Mouse (Mus musculus): ENCODE data around the gene 1810049J17Rik. TPM values are rescaled to one million over a fixed set of nuclear protein-coding genes. Genes with fewer than 3 reads are reported as not detected.

The 1810049J17Rik gene
- polyA plus RNA-seq, 1 experiment, result not detected

GRCm38 (mm10) chr15:12307114-12307513 is 14.6 kb downstream of the 1810049J17Rik start:
- WGBS, result 75% methylated on average over 4 of the region's 4 CpGs
- DNase-seq, result no peak
- no peak overlapping the region for H3K27ac ChIP-seq (ENCODE audit: insufficient read depth, low read depth, low read length)
- H3K4me3 ChIP-seq (ENCODE audit: insufficient read depth, low read depth, low read length), result no peak overlapping the region
- TF ChIP-seq CTCF (conservative IDR thresholded peaks at IDR 0.05; ENCODE audit: insufficient read depth, insufficient read length, low read depth, low read length), result no peak
- TF ChIP-seq POLR2A (IDR thresholded peaks at IDR 0.05; ENCODE audit: low read depth, low read length), result no peak
- no peaks in the 10 kb centered on the region for H3K36me3 ChIP-seq (ENCODE audit: control insufficient read depth, insufficient read depth, low read length)
- H3K27me3 ChIP-seq (replicated peaks; ENCODE audit: control insufficient read depth, insufficient read depth, low read length), result no peaks in the 10 kb centered on the region
- H3K4me1 ChIP-seq (ENCODE audit: control insufficient read depth, insufficient read depth, low read length), result no peaks in the 10 kb centered on the region

DNA sequence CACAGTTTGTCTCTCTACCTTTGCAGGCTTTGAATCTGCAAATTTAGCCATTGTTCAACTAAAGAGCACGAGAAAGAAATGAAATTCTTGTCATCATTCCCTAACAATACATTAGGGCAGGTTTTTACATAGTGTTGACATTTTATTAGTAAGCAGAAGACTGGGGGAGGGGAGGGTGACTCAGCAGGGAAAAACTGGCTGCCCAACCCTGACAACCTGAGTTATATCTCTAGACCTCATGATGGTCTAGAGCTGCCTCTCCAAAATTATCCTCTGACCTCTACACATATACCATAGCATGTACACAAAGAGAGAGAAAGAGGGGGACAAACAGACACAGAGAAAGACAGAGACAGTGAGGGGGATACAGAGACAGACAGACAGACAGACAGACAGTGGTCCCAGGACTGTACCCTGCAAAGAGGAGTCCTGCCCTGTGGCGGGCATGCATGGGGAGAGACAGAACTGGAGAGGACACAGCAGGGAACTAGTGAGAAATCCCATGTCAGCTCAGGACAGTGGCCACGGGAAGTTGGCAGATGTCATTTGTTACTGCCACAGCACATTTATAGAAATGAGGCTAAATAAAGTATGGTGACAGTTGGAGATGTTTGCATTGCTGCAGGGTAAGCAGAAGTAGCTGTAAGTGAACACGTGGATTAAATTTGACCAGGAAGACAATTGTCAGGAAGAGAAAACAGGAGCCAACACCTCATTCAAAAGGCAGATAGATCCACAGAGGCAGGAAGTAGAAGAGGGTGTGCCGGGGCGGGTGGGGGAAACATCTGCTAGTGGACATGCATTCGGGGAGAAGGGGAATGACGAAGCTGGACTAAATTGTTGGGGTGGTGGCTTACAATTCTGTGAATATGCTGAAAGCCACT is 15.3 kb downstream of the 1810049J17Rik start:
- 56% methylated on average over 8 of the region's 8 CpGs for WGBS
- Histone ChIP-seq H3K36me3 (ENCODE audit: control insufficient read depth, insufficient read depth, low read length) (no peaks in the 10 kb centered on the region), H3K27me3 (replicated peaks; ENCODE audit: control insufficient read depth, insufficient read depth, low read length) (no peaks in the 10 kb centered on the region), H3K4me1 (ENCODE audit: control insufficient read depth, insufficient read depth, low read length) (no peaks in the 10 kb centered on the region), H3K4me3 (ENCODE audit: insufficient read depth, low read depth, low read length) (no peak overlapping the region), H3K27ac (ENCODE audit: insufficient read depth, low read depth, low read length) (no peak overlapping the region)
- no peak for DNase-seq
- TF ChIP-seq POLR2A (IDR thresholded peaks at IDR 0.05; ENCODE audit: low read depth, low read length), result no peak
- no peak for TF ChIP-seq CTCF (conservative IDR thresholded peaks at IDR 0.05; ENCODE audit: insufficient read depth, insufficient read length, low read depth, low read length)

DNA sequence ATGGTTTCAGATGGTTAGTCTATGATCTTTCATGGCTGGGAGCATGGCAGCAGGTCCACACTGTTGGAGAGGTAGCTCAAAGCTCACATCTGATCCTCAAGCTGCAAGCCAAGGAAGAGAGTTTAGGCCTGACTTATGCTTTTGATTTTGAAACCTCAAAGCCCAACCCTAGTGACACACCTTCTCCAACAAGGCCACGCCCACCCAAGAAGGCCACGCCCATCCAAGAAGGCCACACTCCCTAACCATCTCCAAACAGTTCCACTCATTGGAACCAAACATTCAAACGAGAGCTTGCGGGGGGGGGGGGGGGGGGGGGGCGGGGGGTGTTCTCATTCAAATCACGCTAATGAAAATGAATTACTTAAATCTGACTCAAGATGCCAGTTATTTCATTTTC is 19.9 kb downstream of the 1810049J17Rik start:
- Histone ChIP-seq H3K27me3 (replicated peaks; ENCODE audit: control insufficient read depth, insufficient read depth, low read length) (no peaks in the 10 kb centered on the region), H3K4me3 (ENCODE audit: insufficient read depth, low read depth, low read length) (no peak overlapping the region), H3K27ac (ENCODE audit: insufficient read depth, low read depth, low read length) (no peak overlapping the region), H3K4me1 (ENCODE audit: control insufficient read depth, insufficient read depth, low read length) (peaks cover 11% of the 10 kb centered on the region; the same call in 1 of the 2 replicates), H3K36me3 (ENCODE audit: control insufficient read depth, insufficient read depth, low read length) (no peaks in the 10 kb centered on the region)
- no peak for TF ChIP-seq CTCF (conservative IDR thresholded peaks at IDR 0.05; ENCODE audit: insufficient read depth, insufficient read length, low read depth, low read length)
- TF ChIP-seq POLR2A (IDR thresholded peaks at IDR 0.05; ENCODE audit: low read depth, low read length), result no peak
- no peak for DNase-seq
- 66% methylated on average over 5 of the region's 6 CpGs for WGBS

DNA sequence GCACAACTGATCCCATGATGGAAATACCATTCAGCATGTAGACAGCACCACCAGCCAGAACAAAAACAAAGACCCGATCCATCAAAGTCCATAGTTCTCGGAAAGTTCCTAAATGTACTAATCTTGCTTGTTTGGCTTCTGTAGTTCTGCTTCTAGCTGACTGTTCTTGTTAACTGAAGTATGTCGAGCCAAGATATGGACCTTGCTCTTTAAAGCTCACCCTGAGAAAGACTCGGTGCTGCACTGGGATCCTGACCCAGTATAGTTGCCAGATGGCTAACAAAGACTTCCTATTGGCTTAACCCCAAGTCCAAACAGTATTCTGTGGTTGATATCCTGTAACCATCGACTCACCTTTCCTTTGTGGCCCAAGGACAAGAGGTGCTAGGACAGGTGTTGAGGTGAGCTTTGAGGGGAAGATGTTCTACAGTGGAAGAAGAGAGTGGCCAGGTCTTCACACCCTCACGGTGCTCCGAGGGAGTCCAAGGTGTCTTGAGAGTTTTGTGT is 23.4 kb downstream of the 1810049J17Rik start:
- Histone ChIP-seq H3K4me1 (ENCODE audit: control insufficient read depth, insufficient read depth, low read length) (peaks cover 11% of the 10 kb centered on the region; the same call in 1 of the 2 replicates), H3K27ac (ENCODE audit: insufficient read depth, low read depth, low read length) (peak overlapping the region; percentile 49; the same call in 1 of the 2 replicates), H3K36me3 (ENCODE audit: control insufficient read depth, insufficient read depth, low read length) (no peaks in the 10 kb centered on the region), H3K4me3 (ENCODE audit: insufficient read depth, low read depth, low read length) (no peak overlapping the region), H3K27me3 (replicated peaks; ENCODE audit: control insufficient read depth, insufficient read depth, low read length) (no peaks in the 10 kb centered on the region)
- peak; percentile 68 for DNase-seq
- TF ChIP-seq POLR2A (IDR thresholded peaks at IDR 0.05; ENCODE audit: low read depth, low read length), result no peak
- no peak for TF ChIP-seq CTCF (conservative IDR thresholded peaks at IDR 0.05; ENCODE audit: insufficient read depth, insufficient read length, low read depth, low read length)
- WGBS, result 49% methylated on average over 7 of the region's 7 CpGs

GRCm38 (mm10) chr15:12296228-12296627 is 25.5 kb downstream of the 1810049J17Rik start:
- no peak overlapping the region for H3K4me3 ChIP-seq (ENCODE audit: insufficient read depth, low read depth, low read length)
- H3K27me3 ChIP-seq (replicated peaks; ENCODE audit: control insufficient read depth, insufficient read depth, low read length), result no peaks in the 10 kb centered on the region
- peaks cover 11% of the 10 kb centered on the region; the same call in 1 of the 2 replicates for H3K4me1 ChIP-seq (ENCODE audit: control insufficient read depth, insufficient read depth, low read length)
- TF ChIP-seq POLR2A (IDR thresholded peaks at IDR 0.05; ENCODE audit: low read depth, low read length) (no peak), CTCF (conservative IDR thresholded peaks at IDR 0.05; ENCODE audit: insufficient read depth, insufficient read length, low read depth, low read length) (no peak)
- no peak overlapping the region for H3K27ac ChIP-seq (ENCODE audit: insufficient read depth, low read depth, low read length)
- H3K36me3 ChIP-seq (ENCODE audit: control insufficient read depth, insufficient read depth, low read length), result no peaks in the 10 kb centered on the region
- WGBS, result 67% methylated on average over 2 of the region's 2 CpGs
- DNase-seq, result no peak

DNA sequence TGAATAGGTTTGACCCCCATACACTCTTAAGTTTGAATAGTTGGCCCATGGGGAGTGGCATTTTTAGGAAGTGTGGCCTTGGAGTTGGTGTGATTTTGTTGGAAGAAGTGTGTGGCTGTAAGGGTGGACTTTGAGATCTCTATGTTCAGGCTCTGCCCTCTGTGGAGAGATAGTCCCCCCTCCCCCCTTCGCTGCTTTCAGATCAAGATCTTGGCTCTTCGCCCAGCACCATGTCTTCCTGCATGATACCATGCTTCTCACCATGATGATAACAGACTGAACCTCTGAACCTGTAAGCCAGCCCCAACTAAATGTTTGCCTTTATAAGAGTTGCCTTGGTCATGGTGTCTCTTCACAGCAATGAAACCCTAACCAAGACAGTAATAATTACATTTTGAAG is 29.9 kb downstream of the 1810049J17Rik start:
- no peaks in the 10 kb centered on the region for H3K36me3 ChIP-seq (ENCODE audit: control insufficient read depth, insufficient read depth, low read length)
- no peaks in the 10 kb centered on the region for H3K4me1 ChIP-seq (ENCODE audit: control insufficient read depth, insufficient read depth, low read length)
- no peak for DNase-seq
- no peak for TF ChIP-seq CTCF (conservative IDR thresholded peaks at IDR 0.05; ENCODE audit: insufficient read depth, insufficient read length, low read depth, low read length)
- TF ChIP-seq POLR2A (IDR thresholded peaks at IDR 0.05; ENCODE audit: low read depth, low read length), result no peak
- no peak overlapping the region for H3K4me3 ChIP-seq (ENCODE audit: insufficient read depth, low read depth, low read length)
- H3K27ac ChIP-seq (ENCODE audit: insufficient read depth, low read depth, low read length), result no peak overlapping the region
- 82% methylated on average over 2 of the region's 2 CpGs for WGBS
- no peaks in the 10 kb centered on the region for H3K27me3 ChIP-seq (replicated peaks; ENCODE audit: control insufficient read depth, insufficient read depth, low read length)

GRCm38 (mm10) chr15:12290330-12290729 is 31.4 kb downstream of the 1810049J17Rik start:
- Histone ChIP-seq H3K4me1 (ENCODE audit: control insufficient read depth, insufficient read depth, low read length) (no peaks in the 10 kb centered on the region), H3K27me3 (replicated peaks; ENCODE audit: control insufficient read depth, insufficient read depth, low read length) (no peaks in the 10 kb centered on the region), H3K36me3 (ENCODE audit: control insufficient read depth, insufficient read depth, low read length) (no peaks in the 10 kb centered on the region), H3K4me3 (ENCODE audit: insufficient read depth, low read depth, low read length) (no peak overlapping the region), H3K27ac (ENCODE audit: insufficient read depth, low read depth, low read length) (no peak overlapping the region)
- 90% methylated on average over 7 of the region's 7 CpGs for WGBS
- no peak for DNase-seq
- no peak for TF ChIP-seq CTCF (conservative IDR thresholded peaks at IDR 0.05; ENCODE audit: insufficient read depth, insufficient read length, low read depth, low read length)
- TF ChIP-seq POLR2A (IDR thresholded peaks at IDR 0.05; ENCODE audit: low read depth, low read length), result no peak
